Mouse (Mus musculus): ENCODE data around the gene Ankrd13a.
A peak's percentile ranks its signal among the peaks of the same experiment; 100 is the strongest.

Ankrd13a gene

GRCm38 (mm10) chr5:114774403-114775051 is at the start of gene Ankrd13a:
Gene Ankrd13a (plus strand): TSS chr5:114774677.
- ATAC-seq (ENCODE audit: insufficient number of reproducible peaks, low FRiP score, low TSS enrichment), result peak; percentile 85

DNA sequence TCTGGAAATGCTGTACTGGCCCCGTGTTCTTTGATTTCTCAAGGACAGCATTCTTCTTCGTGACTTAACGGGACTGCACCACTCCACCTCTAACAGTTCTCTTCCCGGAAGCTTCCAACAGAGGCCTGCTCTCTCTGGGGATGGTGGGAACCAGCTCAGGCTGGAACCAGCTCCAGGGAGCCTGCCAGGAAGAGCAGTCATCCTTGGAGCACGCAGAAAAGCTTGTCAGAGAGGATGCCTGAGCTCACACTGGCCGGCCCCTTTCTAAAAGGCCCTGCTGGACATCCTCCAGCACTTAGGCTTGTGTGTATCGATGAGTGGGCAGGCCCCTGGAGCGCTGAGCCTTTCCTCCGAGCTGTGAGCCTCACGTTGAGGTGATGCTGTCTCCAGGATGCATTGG is 46.3 kb upstream of the Ankrd13a start:
- no peak for ATAC-seq (ENCODE audit: insufficient number of reproducible peaks, low FRiP score, low TSS enrichment)

GRCm38 (mm10) chr5:114730129-114730528 is 44.3 kb upstream of the Ankrd13a start:
- ATAC-seq (ENCODE audit: insufficient number of reproducible peaks, low FRiP score, low TSS enrichment), result no peak

DNA sequence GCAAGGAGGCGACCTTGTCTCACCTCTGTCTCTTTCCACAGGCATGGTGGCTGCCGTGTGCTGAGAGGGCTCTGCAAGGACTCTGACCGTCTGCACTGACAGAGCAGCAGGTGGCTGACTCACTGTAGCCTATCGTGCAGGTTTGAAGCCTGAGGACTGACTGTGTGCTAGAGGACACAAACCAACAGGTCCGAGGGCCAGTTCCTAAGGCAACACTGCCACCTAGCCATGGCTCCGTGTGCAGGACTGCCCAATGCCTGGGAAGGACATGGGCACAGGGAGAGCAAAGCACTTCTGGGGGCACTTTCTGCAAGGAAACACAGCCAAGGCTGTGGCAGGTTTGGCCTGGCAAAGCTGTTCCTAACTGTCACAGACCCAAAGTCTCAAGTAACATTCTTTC is 43.0 kb upstream of the Ankrd13a start:
- no peak for ATAC-seq (ENCODE audit: insufficient number of reproducible peaks, low FRiP score, low TSS enrichment)

DNA sequence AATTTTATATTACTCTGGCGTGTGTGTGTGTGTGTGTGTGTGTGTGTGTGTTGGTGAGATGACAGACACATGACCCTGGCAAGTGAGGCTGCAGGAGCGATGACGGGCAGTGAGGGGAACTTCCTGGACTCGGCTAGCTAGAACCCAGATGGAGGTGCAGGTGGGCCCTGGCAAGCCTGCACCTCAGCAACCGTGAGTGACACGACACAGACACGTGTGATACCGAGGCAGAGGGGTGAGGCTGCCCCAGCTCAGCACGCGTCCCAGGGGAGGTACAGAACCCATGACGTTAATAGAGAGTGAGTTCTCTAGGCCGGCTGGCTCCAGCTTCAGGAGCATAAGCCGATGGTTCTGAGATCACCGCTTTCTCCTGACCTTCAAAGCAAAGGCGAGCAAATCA is 42.5 kb upstream of the Ankrd13a start:
- no peak for ATAC-seq (ENCODE audit: insufficient number of reproducible peaks, low FRiP score, low TSS enrichment)

DNA sequence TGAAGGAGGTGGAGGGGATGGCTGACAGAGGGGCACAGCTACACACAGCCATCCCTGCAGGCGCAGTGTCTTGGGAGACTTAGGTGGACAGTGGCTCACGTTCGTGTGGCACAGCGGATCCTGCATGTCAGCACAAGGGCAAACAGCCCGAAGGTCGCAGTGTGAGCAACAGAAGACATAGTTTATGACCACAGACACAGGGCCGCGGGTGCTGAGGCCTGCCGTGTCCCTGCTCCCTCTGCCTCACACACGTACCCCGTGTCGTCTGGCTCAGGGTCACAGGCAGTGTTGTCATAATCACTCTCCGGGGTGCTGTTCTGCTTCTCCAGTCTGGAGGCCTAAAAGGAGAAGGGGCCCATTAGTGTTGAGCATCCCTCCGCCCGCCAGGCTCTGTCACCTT is 40.9 kb upstream of the Ankrd13a start:
- ATAC-seq (ENCODE audit: insufficient number of reproducible peaks, low FRiP score, low TSS enrichment), result no peak

DNA sequence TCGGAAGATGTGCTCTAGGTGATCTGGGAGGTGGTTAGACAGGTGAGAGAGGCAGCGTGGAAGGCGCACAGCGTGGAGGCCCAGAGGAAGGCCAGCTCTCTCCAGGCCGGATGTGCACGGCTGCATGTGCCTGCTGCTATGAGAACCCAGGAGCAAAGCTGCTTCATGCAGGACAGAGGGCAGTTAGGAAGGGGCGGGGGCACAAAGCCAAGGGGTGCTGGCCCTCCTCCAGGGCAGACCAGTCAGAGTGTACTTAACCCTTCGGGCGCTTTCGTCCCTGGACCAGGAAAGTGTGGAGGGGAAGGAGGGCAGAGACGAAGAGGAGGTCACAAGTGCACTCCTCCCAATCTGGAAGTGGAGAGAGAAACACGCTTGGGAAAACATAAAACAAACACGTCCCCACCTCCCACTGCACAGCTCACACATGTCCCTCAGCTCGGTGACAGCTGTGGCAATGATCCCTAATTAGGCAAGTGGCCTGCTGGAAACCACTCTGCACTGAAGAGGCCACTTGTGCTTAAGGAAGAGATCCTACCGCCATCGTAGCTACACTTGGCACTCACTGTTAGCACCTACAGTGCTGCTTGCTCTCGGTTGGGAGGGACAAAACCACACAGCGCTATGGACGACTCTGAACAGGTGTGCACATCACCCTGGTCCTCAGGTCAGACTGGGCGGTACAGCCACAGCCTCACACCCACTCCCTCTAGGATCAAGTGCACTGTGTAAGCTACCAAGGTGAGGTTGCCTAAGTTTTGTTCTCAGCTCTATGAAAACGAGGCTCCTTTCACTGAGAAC is 37.2 kb upstream of the Ankrd13a start:
- ATAC-seq (ENCODE audit: insufficient number of reproducible peaks, low FRiP score, low TSS enrichment), result no peak

- ATAC-seq (ENCODE audit: insufficient number of reproducible peaks, low FRiP score, low TSS enrichment), result peak; percentile 42; the same call in 1 of the 2 replicates
Observed at GRCm38 (mm10) chr5:114738707-114739241, 35.7 kb upstream of the Ankrd13a start.

GRCm38 (mm10) chr5:114740595-114740994 is 33.9 kb upstream of the Ankrd13a start:
- no peak for ATAC-seq (ENCODE audit: insufficient number of reproducible peaks, low FRiP score, low TSS enrichment)

- ATAC-seq (ENCODE audit: insufficient number of reproducible peaks, low FRiP score, low TSS enrichment), result no peak
Observed at GRCm38 (mm10) chr5:114742572-114742971, 31.9 kb upstream of the Ankrd13a start.

DNA sequence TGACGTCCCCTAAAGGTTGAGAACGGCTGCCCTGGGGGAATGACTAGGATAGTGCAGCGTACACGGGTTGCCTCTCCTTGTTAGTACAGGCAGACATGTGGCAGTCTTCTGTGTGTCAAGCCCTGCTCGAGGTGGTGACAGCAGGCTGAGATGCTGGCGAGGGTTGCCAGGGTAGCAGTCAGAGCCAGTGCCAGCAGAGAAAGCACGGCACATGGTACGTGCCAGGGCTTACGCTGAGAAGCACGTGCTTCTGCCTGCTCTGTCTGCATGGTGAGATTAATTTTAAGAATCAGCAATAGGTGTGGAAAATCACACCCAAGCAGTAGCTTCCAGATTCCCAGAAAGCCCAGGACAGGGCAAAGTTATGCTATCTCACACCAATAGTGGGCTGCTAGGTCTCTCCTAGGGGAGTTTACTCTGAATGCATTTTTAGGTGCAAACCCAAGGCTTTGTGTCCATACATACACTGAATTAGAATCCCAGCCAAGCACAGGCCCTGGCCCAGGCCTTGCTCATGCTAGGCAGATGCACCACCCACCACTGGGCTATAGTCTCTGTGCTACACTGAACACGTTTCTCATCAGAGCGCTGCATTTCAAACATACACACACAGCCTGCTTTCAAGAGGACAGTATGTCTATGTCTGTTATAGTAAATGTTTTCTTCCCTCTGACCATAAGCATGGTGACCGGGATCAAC is 31.3 kb upstream of the Ankrd13a start:
- ATAC-seq (ENCODE audit: insufficient number of reproducible peaks, low FRiP score, low TSS enrichment), result 0 out of 2 replicates have a peak, but pooled peaks have one; percentile 45

DNA sequence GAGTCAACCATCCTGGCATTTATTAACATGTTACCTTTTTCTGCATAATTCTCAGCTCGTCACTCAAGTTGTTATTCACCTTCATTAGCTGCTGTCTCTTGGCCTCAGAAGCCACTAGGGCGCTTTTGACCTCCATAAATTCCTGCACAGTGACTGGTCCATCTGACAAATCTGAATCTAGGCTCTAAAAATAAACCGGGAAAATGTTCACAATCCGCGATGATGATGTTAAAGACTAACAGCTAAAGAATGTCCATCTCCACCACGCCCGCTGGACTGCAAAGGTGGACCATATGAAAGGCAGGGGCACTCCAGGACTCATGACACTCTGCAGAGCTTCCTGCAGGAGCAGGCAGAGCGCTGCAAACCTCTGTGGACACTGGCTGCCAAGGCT is 30.8 kb upstream of the Ankrd13a start:
- no peak for ATAC-seq (ENCODE audit: insufficient number of reproducible peaks, low FRiP score, low TSS enrichment)

- ATAC-seq (ENCODE audit: insufficient number of reproducible peaks, low FRiP score, low TSS enrichment), result no peak
Observed at GRCm38 (mm10) chr5:114745581-114745980, 28.9 kb upstream of the Ankrd13a start.

DNA sequence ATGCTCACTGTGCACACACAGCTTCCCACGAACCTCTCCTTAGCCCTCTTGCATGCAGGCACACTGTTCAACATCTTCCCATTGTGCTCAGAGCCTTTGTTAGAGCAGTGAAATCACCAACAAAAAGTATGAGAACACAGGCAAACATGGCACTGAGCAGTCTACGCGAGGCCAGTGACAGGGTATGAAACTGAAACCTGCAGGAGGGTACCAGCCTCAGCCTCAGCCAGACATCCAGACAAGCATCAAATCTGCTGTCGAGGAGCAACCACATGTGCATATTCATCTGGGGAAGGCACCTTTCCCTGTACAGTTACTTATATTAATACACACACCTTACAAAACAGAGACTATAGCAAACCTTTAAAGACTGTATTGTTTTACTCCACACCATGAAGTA is 27.6 kb upstream of the Ankrd13a start:
- no peak for ATAC-seq (ENCODE audit: insufficient number of reproducible peaks, low FRiP score, low TSS enrichment)

GRCm38 (mm10) chr5:114747521-114747920 is 27.0 kb upstream of the Ankrd13a start:
- ATAC-seq (ENCODE audit: insufficient number of reproducible peaks, low FRiP score, low TSS enrichment), result no peak

- ATAC-seq (ENCODE audit: insufficient number of reproducible peaks, low FRiP score, low TSS enrichment), result no peak
Observed at GRCm38 (mm10) chr5:114750325-114750724, 24.2 kb upstream of the Ankrd13a start.

GRCm38 (mm10) chr5:114752397-114752796 is 22.1 kb upstream of the Ankrd13a start:
- no peak for ATAC-seq (ENCODE audit: insufficient number of reproducible peaks, low FRiP score, low TSS enrichment)

- peak; percentile 96 for ATAC-seq (ENCODE audit: insufficient number of reproducible peaks, low FRiP score, low TSS enrichment)
Observed at GRCm38 (mm10) chr5:114753384-114753783, 21.1 kb upstream of the Ankrd13a start.

DNA sequence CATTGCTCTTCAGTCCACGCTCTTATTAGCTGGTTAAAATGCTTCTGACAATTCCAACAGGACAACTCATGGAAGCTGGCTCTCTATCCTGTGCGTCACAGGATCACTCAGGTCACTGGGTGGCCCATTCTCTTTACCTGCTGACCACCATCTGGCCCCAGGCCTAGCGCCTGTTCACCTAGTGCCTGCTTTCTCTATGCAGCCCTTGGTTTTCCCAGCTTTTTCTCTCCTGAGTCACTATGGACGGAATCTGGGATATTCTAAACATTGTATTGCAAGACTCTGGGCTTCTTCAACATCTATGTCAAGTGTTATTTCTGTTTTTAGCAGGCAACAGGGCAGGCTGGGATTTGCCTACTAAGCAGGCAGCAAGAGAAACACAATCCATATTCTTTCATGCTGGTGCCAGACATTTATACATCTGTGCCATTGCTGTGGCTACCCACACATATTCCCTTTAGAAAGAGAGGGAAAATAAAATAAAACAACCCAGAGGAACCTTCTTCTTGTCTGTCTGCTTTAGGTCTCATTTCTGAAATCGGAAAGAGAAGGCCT is 14.9 kb upstream of the Ankrd13a start:
- ATAC-seq (ENCODE audit: insufficient number of reproducible peaks, low FRiP score, low TSS enrichment), result no peak

GRCm38 (mm10) chr5:114761980-114762379 is 12.5 kb upstream of the Ankrd13a start:
- no peak for ATAC-seq (ENCODE audit: insufficient number of reproducible peaks, low FRiP score, low TSS enrichment)
